Mouse (Mus musculus) ES-Bruce4 (cell line): ENCODE data around the gene Spata5.

Source experiments
- CTCF ChIP-seq: IDR thresholded peaks from one replicate; pipeline ENCODE4 v1.8.1; 2011; ENCODE audit warnings: low read depth, low read length
- EP300 ChIP-seq: IDR thresholded peaks from 2 replicates; pipeline ENCODE4 v1.6.1; 2011; ENCODE audit warnings: low read depth, low read length; ENCODE audit not compliant: insufficient read depth
- POLR2A ChIP-seq: IDR thresholded peaks from one replicate; pipeline ENCODE4 v1.8.1; 2011; ENCODE audit warnings: low read length; ENCODE audit not compliant: insufficient read depth

GRCm38 (mm10) chr3:37557741-37558479 lies 138.2 kb downstream of the Spata5 start:
- no peak for TF ChIP-seq POLR2A
- no peak for TF ChIP-seq CTCF
- TF ChIP-seq EP300, result no peak
